Mouse (Mus musculus): ENCODE results near the gene Tnfrsf23. TPM values are rescaled to one million over a fixed set of nuclear protein-coding genes. Genes with fewer than 3 reads are reported as not detected.
A peak's percentile ranks its signal among the peaks of the same experiment; 100 is the strongest.

Gene Tnfrsf23
- polyA plus RNA-seq, 1 experiment from 2014 or later, result 4.6 TPM

GRCm38 (mm10) chr7:143712023-143712422 is 26.4 kb upstream of the Tnfrsf23 start:
- H3K27me3 ChIP-seq (ENCODE audit: control insufficient read depth, insufficient read depth, low read length), result no peaks in the 10 kb centered on the region
- peaks cover 13% of the 10 kb centered on the region for H3K36me3 ChIP-seq (ENCODE audit: control insufficient read depth, insufficient read depth, low read length)
- no peak overlapping the region for H3K27ac ChIP-seq (ENCODE audit: low read length)
- WGBS, result 49% methylated on average over 4 of the region's 4 CpGs
- H3K9me3 ChIP-seq (replicated peaks; ENCODE audit: control insufficient read depth, low read length), result no peaks in the 10 kb centered on the region
- no peak overlapping the region for H3K4me3 ChIP-seq (replicated peaks; ENCODE audit: low read length)
- no peak overlapping the region for H3K4me2 ChIP-seq (ENCODE audit: low read depth, low read length)
- no peak overlapping the region for H3K9ac ChIP-seq (ENCODE audit: low read length)
- no peak for ATAC-seq (ENCODE audit: insufficient read depth, low FRiP score)
- H3K4me1 ChIP-seq (ENCODE audit: control insufficient read depth, insufficient read depth, low read length), result no peaks in the 10 kb centered on the region

DNA sequence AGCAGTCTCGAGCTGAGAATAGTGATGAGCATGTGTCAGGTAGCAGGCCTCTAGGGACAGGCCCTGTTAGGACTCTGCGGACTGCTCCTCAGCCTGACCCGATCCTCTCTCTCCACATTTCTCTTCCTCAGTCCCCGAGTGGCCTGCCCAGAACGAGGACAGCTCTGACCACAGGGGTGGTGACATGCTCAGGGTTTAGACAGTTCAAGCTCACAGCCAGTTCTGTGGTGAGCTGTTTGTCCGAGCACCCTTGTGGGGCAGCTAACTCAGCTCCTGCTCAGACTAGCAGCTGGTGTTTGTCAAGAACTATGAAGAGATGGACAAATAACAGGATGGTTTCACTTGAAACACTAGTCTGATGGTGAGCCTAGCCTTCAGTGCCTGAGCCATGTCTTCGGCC is 25.7 kb upstream of the Tnfrsf23 start:
- Histone ChIP-seq H3K4me3 (replicated peaks; ENCODE audit: low read length) (no peak overlapping the region), H3K36me3 (ENCODE audit: control insufficient read depth, insufficient read depth, low read length) (peaks cover 13% of the 10 kb centered on the region), H3K9me3 (replicated peaks; ENCODE audit: control insufficient read depth, low read length) (no peaks in the 10 kb centered on the region), H3K27me3 (ENCODE audit: control insufficient read depth, insufficient read depth, low read length) (no peaks in the 10 kb centered on the region), H3K9ac (ENCODE audit: low read length) (no peak overlapping the region), H3K4me1 (ENCODE audit: control insufficient read depth, insufficient read depth, low read length) (no peaks in the 10 kb centered on the region), H3K4me2 (ENCODE audit: low read depth, low read length) (no peak overlapping the region), H3K27ac (ENCODE audit: low read length) (no peak overlapping the region)
- WGBS, result 66% methylated on average over 7 of the region's 7 CpGs
- ATAC-seq (ENCODE audit: insufficient read depth, low FRiP score), result no peak

DNA sequence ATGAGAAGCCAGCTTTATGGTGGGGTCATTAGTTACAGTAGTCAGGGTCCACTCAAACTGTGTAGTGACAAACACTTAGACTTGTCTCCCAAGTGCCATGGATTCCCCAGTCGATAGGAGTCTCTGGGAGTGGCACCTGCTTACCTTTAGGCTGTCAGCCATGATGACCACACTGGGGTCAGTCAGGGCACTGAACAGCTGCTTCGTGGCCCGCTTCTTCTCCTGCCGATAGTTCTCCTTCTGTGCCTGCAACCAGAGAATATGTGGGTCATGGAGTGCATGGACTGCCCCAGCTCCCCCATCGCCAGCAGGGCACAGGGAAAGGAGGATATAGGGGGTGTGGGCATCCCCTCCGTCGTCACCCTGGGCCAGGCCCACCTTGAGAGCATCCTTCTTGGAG is 23.7 kb upstream of the Tnfrsf23 start:
- Histone ChIP-seq H3K4me1 (ENCODE audit: control insufficient read depth, insufficient read depth, low read length) (no peaks in the 10 kb centered on the region), H3K4me3 (replicated peaks; ENCODE audit: low read length) (no peak overlapping the region), H3K27me3 (ENCODE audit: control insufficient read depth, insufficient read depth, low read length) (no peaks in the 10 kb centered on the region), H3K4me2 (ENCODE audit: low read depth, low read length) (no peak overlapping the region), H3K27ac (ENCODE audit: low read length) (no peak overlapping the region), H3K36me3 (ENCODE audit: control insufficient read depth, insufficient read depth, low read length) (peaks cover 12% of the 10 kb centered on the region), H3K9ac (ENCODE audit: low read length) (no peak overlapping the region), H3K9me3 (replicated peaks; ENCODE audit: control insufficient read depth, low read length) (no peaks in the 10 kb centered on the region)
- 84% methylated on average over 7 of the region's 7 CpGs for WGBS
- no peak for ATAC-seq (ENCODE audit: insufficient read depth, low FRiP score)

- Histone ChIP-seq H3K4me3 (replicated peaks; ENCODE audit: low read length) (no peak overlapping the region), H3K4me2 (ENCODE audit: low read depth, low read length) (no peak overlapping the region), H3K27me3 (ENCODE audit: control insufficient read depth, insufficient read depth, low read length) (no peaks in the 10 kb centered on the region), H3K9ac (ENCODE audit: low read length) (no peak overlapping the region), H3K9me3 (replicated peaks; ENCODE audit: control insufficient read depth, low read length) (no peaks in the 10 kb centered on the region), H3K27ac (ENCODE audit: low read length) (0 out of 2 replicates have a peak overlapping the region, but pooled peaks have one; percentile 6), H3K4me1 (ENCODE audit: control insufficient read depth, insufficient read depth, low read length) (no peaks in the 10 kb centered on the region), H3K36me3 (ENCODE audit: control insufficient read depth, insufficient read depth, low read length) (peaks cover 16% of the 10 kb centered on the region)
- ATAC-seq (ENCODE audit: insufficient read depth, low FRiP score), result peak; percentile 82; the same call in 1 of the 2 replicates
- WGBS, result 41% methylated on average over 7 of the region's 7 CpGs
Measured at GRCm38 (mm10) chr7:143706697-143707438, 21.2 kb upstream of the Tnfrsf23 start.

DNA sequence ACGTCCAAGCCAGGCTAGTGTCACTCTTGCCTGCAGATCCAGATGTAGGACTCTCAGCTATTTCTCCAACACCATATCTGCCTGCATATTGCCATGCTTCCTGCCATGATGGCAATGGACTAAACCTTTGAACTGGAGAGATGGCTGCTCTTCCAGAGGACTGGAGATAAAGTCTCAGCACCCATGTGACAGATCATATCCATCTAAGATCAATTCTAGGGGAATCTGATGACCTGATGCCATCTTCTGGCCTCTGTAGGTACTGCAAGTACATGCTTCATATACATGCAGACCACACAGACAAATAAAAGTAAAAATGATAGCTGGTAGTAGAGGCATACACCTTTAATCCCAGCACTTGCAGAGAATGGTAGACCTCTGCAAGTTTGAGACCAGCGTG is 10.5 kb upstream of the Tnfrsf23 start:
- Histone ChIP-seq H3K4me2 (ENCODE audit: low read depth, low read length) (no peak overlapping the region), H3K27ac (ENCODE audit: low read length) (no peak overlapping the region), H3K27me3 (ENCODE audit: control insufficient read depth, insufficient read depth, low read length) (no peaks in the 10 kb centered on the region), H3K4me1 (ENCODE audit: control insufficient read depth, insufficient read depth, low read length) (no peaks in the 10 kb centered on the region), H3K4me3 (replicated peaks; ENCODE audit: low read length) (no peak overlapping the region), H3K36me3 (ENCODE audit: control insufficient read depth, insufficient read depth, low read length) (peaks cover 46% of the 10 kb centered on the region), H3K9ac (ENCODE audit: low read length) (no peak overlapping the region), H3K9me3 (replicated peaks; ENCODE audit: control insufficient read depth, low read length) (no peaks in the 10 kb centered on the region)
- 71% methylated on average over 2 of the region's 2 CpGs for WGBS
- no peak for ATAC-seq (ENCODE audit: insufficient read depth, low FRiP score)

DNA sequence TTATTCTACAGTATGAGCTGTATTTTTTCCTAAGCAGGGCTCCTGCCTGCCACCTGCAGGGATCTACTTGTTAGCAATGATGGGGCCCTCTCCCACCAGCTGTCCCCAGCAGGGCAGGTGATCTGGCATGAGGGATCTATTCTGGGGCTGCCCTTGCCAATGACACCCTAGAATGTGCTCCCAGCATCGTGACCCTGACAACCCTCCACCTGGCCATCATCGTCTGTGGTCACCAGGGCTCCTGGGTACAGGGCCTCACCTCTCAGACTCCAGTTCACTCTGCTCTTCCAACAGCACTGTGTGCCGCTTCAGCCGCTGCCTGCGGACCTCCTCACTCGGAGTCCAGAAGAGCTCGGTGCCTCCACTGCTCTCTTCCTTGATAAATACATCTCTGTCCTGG is 8.9 kb upstream of the Tnfrsf23 start:
- no peaks in the 10 kb centered on the region for H3K9me3 ChIP-seq (replicated peaks; ENCODE audit: control insufficient read depth, low read length)
- no peaks in the 10 kb centered on the region for H3K27me3 ChIP-seq (ENCODE audit: control insufficient read depth, insufficient read depth, low read length)
- no peak overlapping the region for H3K4me2 ChIP-seq (ENCODE audit: low read depth, low read length)
- ATAC-seq (ENCODE audit: insufficient read depth, low FRiP score), result no peak
- no peak overlapping the region for H3K27ac ChIP-seq (ENCODE audit: low read length)
- 92% methylated on average over 7 of the region's 7 CpGs for WGBS
- no peak overlapping the region for H3K4me3 ChIP-seq (replicated peaks; ENCODE audit: low read length)
- no peaks in the 10 kb centered on the region for H3K4me1 ChIP-seq (ENCODE audit: control insufficient read depth, insufficient read depth, low read length)
- peaks cover 39% of the 10 kb centered on the region for H3K36me3 ChIP-seq (ENCODE audit: control insufficient read depth, insufficient read depth, low read length)
- no peak overlapping the region for H3K9ac ChIP-seq (ENCODE audit: low read length)

DNA sequence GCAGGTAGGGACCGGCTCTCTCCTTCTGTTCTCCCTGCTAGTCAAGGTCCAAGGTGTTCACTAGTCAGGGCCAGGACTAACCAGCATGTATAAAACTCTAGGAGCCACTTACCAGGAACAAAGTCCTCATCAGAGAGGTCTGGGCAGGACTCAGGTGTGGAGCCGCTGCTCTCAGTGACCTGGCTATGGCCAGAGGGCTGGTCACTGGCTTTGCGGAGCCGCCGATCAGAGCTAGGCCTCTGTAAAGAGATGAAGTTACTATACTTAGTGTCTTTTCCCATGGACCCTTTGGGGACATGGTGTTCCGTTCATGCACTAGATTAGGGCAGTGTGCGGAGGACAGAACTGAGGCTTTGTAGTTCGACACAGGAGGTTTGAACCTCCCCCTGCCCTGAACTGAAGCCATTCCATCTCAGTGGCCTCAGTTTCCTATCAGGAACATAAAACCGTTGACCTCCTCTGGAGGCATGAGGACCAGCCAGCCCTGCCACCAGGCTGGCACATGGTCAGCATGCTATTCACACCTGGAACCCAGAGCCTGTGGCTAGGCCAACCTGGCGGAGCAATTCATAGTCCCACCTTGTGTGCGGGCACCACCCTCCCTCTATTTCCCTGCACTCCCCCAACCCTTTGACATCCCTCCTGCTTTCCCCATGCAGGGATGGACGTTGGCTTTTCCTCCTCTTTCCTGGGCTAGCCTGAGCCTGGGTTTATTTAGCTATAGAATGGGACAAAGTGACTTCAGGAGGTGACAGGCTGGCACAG is 7.3 kb upstream of the Tnfrsf23 start:
- H3K27ac ChIP-seq (ENCODE audit: low read length), result no peak overlapping the region
- 93% methylated on average over 12 of the region's 12 CpGs for WGBS
- H3K4me3 ChIP-seq (replicated peaks; ENCODE audit: low read length), result no peak overlapping the region
- ATAC-seq (ENCODE audit: insufficient read depth, low FRiP score), result no peak
- H3K9me3 ChIP-seq (replicated peaks; ENCODE audit: control insufficient read depth, low read length), result no peaks in the 10 kb centered on the region
- no peaks in the 10 kb centered on the region for H3K27me3 ChIP-seq (ENCODE audit: control insufficient read depth, insufficient read depth, low read length)
- no peaks in the 10 kb centered on the region for H3K4me1 ChIP-seq (ENCODE audit: control insufficient read depth, insufficient read depth, low read length)
- no peak overlapping the region for H3K9ac ChIP-seq (ENCODE audit: low read length)
- H3K4me2 ChIP-seq (ENCODE audit: low read depth, low read length), result no peak overlapping the region
- peaks cover 36% of the 10 kb centered on the region for H3K36me3 ChIP-seq (ENCODE audit: control insufficient read depth, insufficient read depth, low read length)

- peaks cover 29% of the 10 kb centered on the region for H3K36me3 ChIP-seq (ENCODE audit: control insufficient read depth, insufficient read depth, low read length)
- WGBS, result 97% methylated on average over 4 of the region's 4 CpGs
- no peaks in the 10 kb centered on the region for H3K9me3 ChIP-seq (replicated peaks; ENCODE audit: control insufficient read depth, low read length)
- no peaks in the 10 kb centered on the region for H3K27me3 ChIP-seq (ENCODE audit: control insufficient read depth, insufficient read depth, low read length)
- H3K4me2 ChIP-seq (ENCODE audit: low read depth, low read length), result no peak overlapping the region
- H3K4me1 ChIP-seq (ENCODE audit: control insufficient read depth, insufficient read depth, low read length), result no peaks in the 10 kb centered on the region
- H3K27ac ChIP-seq (ENCODE audit: low read length), result no peak overlapping the region
- H3K9ac ChIP-seq (ENCODE audit: low read length), result no peak overlapping the region
- ATAC-seq (ENCODE audit: insufficient read depth, low FRiP score), result no peak
- no peak overlapping the region for H3K4me3 ChIP-seq (replicated peaks; ENCODE audit: low read length)
Measured at GRCm38 (mm10) chr7:143691909-143692308, 6.2 kb upstream of the Tnfrsf23 start.

- H3K4me1 ChIP-seq (ENCODE audit: control insufficient read depth, insufficient read depth, low read length), result no peaks in the 10 kb centered on the region
- no peaks in the 10 kb centered on the region for H3K9me3 ChIP-seq (replicated peaks; ENCODE audit: control insufficient read depth, low read length)
- no peak overlapping the region for H3K4me2 ChIP-seq (ENCODE audit: low read depth, low read length)
- H3K4me3 ChIP-seq (replicated peaks; ENCODE audit: low read length), result no peak overlapping the region
- H3K36me3 ChIP-seq (ENCODE audit: control insufficient read depth, insufficient read depth, low read length), result peaks cover 21% of the 10 kb centered on the region
- peak; percentile 35; the same call in 1 of the 2 replicates for ATAC-seq (ENCODE audit: insufficient read depth, low FRiP score)
- peak overlapping the region; percentile 26; the same call in 1 of the 2 replicates for H3K27ac ChIP-seq (ENCODE audit: low read length)
- H3K27me3 ChIP-seq (ENCODE audit: control insufficient read depth, insufficient read depth, low read length), result no peaks in the 10 kb centered on the region
- H3K9ac ChIP-seq (ENCODE audit: low read length), result no peak overlapping the region
- WGBS, result 87% methylated on average over 5 of the region's 5 CpGs
Measured at GRCm38 (mm10) chr7:143691181-143691580, 5.5 kb upstream of the Tnfrsf23 start.
